Mouse (Mus musculus): ENCODE results near the gene Hspa12b.

DNA sequence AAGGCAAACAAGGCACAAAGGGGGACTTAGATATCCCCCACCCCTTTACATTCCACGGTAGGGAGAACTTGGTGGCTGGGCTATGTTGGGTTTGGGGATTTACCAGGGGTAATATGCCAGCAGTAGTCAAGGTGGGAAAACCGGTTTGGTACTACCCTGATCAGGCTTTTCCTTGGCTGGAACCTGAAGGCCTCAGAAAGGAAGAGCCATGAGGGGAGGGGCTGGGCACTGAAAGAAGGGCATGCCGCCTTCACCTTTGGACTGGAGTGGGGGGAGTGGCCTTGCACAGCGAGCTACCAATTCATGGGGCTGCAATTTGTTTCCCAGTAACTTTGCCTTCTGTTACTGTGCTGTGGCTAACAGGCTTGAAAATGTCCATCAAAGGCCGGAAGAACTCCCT is 49.4 kb downstream of the Hspa12b start:
- TF ChIP-seq CTCF (IDR thresholded peaks at IDR 0.05; ENCODE audit: borderline replicate concordance, insufficient read depth, low read depth, low read length) (no peak), POLR2A (IDR thresholded peaks at IDR 0.05; ENCODE audit: borderline replicate concordance, insufficient read depth, low read length) (no peak)

Data from cerebellum, adult 2 months (tissue).